Mouse (Mus musculus) adrenal gland, postnatal 36 days (tissue): ENCODE data around the gene Hist1h2ae. TPM values are rescaled to one million over a fixed set of nuclear protein-coding genes. Genes with fewer than 3 reads are reported as not detected.
A peak's percentile ranks its signal among the peaks of the same experiment; 100 is the strongest.
"Not testable (repeated sequence)": the region's sequence is repeated elsewhere in the genome, so short reads cannot be mapped to it uniquely, and the experiment has no call there.

Experiments
- DNase-seq, 2 experiments: peaks; one replicate each; pipeline ENCODE4 v3.0.0; 2021; ENCODE audit warnings: mixed read lengths in 1 of 2
- total RNA-seq, 2 experiments: library from RNA; stranded (reverse); gene quantifications; 2 replicates each; pipeline ENCODE4 v1.2.3; 2021

Hist1h2ae gene
- total RNA-seq, 2 experiments from 2014 or later, result 9.2 to 9.6 TPM

DNA sequence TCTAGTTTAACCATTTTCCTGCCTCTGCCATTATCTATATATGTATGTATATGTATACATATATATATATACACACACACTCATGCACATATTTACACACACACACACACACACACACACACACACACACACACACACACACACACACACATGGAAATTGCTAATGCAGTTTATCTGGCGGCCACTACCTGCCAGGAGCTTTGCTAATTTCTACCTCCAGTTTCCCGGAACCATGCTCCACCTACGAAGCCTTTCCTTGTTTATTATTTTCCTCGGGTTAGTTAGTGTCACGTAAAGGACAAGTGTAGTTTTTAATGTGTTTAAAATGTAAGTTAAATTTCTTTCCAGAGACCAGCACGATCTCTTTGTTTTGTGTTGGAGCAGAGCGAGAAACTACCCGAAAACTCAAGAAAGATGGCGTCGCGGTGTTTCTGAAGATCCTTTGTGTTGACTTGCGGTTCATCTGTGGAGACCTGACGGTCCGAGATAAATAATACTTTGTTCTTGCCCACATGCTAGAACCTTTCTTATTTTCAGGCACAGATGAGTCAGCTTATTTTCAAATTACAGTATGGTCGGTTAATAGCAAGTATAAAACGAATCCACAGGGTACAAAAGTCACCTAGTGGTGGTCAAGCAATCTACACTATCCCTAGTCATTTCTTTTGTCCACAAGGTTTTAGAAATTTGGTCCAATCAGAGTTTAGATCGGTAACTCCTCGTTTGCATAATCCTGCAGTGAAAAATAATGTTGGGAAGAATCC is 8.1 kb downstream of the Hist1h2ae start:
- DNase-seq, result no peak

DNA sequence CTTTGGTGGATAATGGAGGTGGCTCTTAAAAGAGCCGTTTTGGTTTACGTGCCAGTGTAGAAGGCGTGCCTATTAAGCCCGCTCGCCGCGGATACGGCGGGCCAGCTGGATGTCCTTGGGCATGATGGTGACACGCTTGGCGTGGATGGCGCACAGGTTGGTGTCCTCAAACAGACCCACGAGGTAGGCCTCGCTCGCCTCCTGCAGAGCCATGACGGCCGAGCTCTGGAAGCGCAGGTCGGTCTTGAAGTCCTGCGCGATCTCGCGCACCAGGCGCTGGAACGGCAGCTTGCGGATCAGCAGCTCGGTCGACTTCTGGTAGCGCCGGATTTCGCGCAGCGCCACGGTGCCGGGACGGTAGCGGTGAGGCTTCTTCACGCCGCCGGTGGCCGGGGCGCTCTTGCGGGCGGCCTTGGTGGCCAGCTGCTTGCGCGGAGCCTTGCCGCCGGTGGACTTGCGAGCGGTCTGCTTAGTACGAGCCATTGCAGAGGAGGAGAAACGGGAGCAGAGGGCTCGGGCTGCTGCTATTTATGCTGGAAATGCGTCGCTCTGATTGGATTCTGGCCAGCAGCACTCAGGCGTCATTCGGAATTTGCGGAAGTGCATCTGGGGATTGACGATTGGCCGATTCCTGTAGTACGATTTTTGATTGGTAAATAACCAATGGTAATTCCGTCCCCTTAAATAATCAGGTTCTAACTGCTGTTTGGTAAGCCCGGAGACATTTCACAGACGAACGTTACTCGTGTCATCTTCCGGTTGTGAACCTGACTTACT is 8.9 kb downstream of the Hist1h2ae start, which contains the start of gene Hist1h3e:
TSS of gene Hist1h3e (minus strand) at position 487 of the 777 bp plus-strand sequence.
- DNase-seq, result peak; percentile 91 to 92

DNA sequence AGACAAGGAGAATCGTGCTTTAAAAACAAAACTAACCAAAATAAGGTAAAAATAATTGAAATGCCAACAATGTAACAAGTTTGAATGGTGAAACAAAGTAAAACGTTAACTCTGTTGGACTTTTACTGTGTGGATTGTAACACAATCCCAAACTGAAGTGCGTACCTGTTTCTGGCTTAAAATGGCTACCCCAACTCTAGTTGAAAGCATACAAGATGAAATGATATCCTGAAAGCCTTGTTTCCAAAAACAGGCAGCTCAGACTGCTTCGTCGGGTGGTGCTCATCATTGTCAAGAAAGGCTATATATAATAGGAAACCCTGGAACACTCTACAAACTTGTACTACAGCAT is 9.5 kb downstream of the Hist1h2ae start:
- DNase-seq, result not testable (repeated sequence)

DNA sequence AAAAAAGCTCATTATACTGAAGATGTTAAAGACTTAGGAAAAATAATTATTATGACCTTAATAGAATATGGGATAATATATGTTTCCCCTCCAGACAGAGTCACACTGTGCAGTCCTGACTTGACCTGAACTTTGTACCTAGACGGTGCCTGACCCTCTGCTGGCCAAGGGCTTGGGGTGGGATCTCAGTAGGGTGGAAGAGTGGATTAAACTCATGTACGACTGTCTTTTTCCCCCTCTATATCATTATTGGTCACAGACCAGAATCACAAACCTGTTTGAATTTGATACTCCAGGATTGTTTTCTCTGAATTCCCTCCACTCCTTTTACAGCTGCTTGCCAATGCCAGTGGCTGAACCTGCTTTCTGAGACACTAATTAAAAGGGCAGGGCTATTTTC is 10.3 kb downstream of the Hist1h2ae start:
- not testable (repeated sequence) for DNase-seq

DNA sequence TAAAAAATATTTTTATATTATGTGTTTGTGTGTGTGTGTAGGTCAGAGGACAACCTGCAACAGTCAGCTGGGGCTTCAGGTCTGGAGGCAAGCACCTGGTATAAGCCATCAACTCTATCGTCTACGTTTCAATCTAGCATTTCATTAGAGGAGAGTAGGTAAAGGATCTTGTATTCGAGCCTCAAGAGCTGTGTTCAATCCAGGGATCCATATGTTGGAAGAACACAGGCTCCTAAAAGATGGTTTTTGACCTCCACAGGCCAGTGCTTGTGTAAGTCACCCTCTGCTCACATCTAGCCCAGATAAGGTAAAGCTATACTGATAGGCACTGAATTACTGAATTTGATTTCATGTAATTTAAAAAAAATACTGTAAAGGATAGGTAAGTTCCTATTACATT is 14.1 kb downstream of the Hist1h2ae start:
- DNase-seq, result no peak

DNA sequence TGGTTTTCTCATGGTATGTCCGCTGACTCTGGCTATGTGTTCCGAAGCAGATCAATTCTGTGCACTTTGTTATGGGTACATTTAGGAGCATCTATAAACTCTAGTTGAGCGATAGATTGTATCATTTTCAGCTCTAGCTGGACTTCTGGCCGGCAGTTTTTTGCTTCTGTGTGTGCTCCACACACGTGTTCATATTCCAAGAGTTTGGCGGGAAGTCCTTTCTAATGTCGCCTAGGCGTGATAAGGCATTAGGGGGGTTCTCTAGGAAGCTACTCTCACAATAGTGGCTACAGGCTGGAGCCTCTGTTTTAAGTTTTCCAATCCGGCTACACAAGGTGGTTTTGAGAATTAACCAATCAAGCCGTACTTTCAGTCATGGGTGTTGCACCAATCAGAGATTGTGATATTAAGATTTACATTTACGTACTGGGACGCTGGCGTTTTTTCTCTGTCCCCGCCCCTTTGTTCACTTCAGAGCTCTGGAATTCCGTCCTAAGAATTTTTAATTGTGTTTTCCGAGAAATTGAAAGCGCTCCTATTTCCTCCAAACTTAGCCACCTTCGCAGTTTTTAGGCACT is 15.1 kb downstream of the Hist1h2ae start:
- peak; percentile 45 to 61 for DNase-seq

DNA sequence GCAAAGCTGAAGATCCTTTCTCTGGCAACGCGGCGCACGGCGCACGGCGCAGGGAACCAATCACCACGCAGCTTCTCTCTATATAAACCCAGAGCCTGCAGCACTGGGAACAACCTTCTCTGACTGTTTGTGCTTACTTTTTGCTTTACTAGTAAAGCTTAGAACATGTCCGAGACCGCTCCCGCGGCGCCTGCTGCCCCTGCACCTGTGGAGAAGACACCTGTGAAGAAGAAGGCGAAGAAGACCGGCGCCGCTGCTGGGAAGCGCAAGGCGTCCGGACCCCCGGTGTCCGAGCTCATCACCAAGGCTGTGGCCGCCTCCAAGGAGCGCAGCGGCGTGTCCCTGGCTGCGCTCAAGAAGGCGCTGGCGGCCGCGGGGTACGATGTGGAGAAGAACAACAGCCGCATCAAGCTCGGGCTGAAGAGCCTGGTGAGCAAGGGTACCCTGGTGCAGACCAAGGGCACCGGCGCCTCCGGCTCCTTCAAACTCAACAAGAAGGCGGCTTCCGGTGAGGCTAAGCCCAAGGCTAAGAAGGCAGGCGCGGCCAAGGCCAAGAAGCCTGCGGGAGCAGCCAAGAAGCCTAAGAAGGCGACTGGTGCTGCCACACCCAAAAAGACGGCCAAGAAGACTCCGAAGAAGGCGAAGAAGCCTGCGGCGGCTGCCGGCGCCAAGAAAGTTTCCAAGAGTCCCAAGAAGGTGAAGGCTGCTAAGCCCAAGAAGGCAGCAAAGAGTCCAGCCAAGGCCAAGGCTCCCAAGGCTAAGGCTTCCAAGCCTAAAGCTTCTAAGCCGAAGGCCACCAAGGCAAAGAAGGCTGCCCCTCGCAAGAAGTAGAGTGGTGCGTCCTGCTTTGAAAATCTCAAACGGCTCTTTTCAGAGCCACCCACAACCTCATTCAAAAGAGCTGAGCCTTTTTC is 15.8 kb downstream of the Hist1h2ae start:
- DNase-seq, result peak; percentile 80 to 81

DNA sequence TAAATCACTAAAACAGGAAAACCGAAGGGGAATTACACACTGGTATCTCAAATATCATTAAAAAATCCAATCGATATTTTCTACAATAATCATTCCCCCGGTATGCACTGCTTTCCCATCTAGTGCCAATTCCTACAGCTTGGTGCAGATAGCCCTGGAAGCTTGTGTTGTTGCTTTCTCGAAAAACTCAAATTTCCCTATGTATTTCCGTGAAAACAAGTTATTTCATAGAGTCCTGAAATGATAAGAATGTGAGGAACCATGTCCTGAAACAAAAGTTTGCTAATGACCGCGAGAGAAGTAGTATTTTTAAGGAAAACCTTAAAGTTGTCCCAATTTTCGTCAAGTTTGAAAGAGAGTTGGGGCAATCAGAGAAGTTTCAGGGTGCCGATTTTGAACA is 16.6 kb downstream of the Hist1h2ae start:
- DNase-seq, result no peak

DNA sequence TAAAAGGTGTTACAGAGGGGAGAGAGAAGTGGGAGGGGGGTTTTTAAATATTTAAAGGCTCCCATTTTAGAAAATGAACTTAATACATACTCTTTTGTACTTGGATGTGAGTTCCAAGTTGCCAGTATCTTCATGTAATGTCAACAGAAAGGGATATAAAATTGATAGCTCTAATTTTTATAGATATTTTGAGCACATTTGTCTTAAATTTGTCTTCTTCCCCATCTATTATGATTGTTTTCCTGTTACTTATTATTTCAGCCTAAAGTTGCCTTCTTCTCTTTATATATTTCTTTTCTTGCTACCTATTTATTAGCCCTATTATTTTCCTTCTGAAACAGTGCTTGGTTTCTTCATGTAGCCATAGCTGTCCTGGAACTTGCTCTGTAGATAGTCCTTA is 18.1 kb downstream of the Hist1h2ae start, which contains the start of gene Hist1h1d:
TSS of gene Hist1h1d (plus strand) at position 301 of the 400 bp plus-strand sequence.
- no peak for DNase-seq

DNA sequence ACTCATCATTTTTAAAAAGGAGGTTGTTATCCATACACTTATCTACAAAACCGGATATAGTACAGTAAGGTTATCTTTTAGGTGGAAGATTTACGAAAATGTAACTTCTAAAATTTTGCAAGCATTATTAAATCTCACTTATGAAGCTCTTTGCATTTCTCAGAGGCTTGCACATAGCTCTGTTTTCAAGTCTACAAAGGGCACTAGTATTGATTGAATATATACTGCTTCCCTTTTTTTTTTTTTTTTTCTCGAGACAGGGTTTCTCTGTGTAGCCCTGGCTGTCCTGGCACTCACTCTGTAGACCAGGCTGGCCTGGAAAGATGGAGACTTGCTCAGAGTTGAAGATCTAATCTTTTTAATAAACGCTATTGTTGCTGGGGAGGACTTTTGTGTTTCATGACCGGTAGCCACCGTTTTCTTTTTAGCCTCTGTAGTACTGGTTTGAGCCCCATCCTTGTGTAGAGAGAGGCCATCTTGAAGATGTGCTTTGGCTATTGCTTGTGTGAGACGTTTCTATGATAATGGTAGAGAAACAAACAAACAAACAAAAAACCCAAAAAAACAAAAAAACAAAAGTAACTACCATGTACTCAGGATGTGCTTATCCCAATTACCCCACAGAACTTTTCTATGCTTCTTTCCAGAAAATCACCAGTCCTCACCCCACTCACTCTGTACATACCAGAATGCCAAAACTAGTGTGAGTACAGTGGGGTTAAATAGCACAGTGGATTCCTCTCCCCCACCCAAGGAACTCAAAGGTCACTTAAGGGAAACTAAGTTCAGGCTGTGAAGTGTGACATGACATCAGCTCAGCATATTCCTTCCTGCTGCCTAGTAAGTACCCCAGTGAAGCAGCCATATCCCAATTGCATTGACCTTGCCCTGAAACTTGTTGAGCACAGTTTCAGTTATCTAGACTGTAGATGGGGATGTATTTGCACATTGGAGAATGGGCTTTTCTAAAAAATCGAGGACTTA is 18.8 kb downstream of the Hist1h2ae start:
- no peak for DNase-seq

DNA sequence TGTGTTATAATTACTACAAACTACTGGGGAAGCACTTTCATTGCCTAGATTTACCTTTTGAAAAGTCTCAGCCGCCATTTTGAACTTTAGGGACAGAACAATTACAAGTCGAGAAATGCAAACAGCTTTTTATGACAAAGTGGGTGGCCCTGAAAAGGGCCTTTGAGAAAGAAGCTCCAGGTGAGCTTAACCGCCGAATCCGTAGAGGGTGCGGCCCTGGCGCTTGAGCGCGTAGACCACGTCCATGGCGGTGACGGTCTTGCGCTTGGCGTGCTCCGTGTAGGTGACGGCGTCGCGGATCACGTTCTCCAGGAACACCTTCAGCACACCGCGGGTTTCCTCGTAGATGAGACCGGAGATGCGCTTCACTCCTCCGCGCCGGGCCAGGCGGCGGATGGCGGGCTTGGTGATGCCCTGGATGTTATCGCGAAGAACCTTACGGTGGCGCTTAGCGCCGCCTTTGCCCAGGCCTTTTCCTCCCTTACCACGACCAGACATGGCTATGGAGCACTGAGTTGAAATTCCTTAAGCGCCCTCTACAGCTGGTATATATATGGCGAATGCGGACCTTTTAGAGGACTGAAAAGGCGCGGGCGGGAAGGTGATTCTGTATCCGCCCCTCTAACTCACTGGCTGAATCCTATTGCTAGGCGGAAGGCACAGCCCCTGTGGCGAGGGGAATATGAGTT is 19.7 kb downstream of the Hist1h2ae start, which contains the start of gene Hist1h4f:
TSS of gene Hist1h4f (minus strand) at position 503 of the 689 bp plus-strand sequence.
- DNase-seq, result peak; percentile 84 to 86

DNA sequence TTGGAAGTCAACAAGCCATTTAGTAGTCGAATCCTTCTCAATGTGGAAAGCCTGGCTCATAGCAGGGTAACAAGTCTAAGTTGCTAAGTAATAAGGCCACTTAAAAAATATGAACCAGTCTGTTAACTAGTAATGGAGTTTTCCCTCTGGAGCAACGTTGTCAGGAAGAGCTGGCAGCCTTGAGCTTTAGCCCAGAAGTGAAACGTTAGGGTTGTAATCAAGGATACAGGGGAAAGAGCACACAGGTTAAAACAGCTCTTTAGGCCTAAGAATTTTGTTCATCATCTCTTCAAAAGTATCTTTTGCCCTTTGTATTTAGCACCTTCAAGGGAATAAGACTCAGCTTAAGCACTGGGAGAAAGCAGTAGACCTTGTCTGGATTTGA is 20.3 kb downstream of the Hist1h2ae start:
- DNase-seq, result no peak

DNA sequence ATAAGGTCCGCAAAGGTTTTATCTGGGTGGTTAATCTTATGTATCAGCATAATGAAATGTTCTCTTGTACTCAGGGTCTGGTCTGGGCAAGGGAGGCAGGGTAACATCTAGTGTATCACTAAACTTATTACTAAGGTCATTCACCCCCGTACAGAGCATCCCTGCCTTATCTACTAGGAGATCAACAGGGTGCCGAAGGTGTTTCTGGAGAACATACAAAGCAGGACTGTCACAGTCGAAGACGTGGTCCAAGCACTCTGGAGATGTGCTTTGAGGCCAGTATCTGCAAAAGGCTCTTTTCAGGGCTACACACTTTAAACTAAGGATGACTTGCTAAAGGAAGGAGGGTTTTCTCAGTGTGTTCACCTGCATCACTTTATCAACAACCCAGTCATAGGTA is 24.3 kb downstream of the Hist1h2ae start:
- DNase-seq, result no peak

DNA sequence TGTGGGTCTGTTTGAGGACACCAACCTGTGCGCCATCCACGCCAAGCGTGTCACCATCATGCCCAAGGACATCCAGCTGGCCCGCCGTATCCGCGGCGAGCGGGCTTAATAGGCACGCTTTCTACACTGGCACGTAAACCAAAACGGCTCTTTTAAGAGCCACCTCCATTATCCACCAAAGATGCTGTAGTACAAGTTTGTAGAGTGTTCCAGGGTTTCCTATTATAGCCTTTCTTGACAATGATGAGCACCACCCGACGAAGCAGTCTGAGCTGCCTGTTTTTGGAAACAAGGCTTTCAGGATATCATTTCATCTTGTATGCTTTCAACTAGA is 26.3 kb downstream of the Hist1h2ae start:
- peak in 1 of 2 experiments; percentile 19 for DNase-seq

DNA sequence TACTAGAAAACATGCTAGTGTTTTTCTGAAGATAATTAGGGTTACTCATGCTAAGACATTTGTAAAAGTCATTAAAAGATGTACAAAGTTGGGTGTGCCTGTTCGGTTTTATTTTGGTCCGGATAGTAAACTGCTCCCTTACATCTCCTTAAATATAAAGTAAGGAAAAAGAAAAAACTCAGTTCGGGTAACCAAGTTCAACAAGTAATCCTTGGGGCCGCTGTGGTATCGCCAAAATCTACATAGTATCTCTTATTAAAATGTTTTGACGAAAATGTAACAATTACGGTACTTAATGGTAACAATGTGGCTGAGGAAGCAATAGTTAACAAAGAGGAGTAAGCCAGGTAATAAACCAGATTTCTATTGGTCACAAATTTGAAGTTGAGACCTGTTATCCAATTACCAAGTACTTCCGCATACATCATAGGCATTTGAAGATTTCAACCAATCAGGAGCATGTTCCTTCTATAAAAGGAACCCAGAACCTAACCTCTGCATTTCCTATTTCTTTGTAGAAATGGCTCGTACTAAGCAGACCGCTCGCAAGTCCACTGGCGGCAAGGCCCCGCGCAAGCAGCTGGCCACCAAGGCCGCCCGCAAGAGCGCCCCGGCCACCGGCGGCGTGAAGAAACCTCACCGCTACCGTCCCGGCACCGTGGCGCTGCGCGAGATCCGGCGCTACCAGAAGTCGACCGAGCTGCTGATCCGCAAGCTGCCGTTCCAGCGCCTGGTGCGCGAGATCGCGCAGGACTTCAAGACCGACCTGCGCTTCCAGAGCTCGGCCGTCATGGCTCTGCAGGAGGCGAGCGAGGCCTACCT is 26.8 kb downstream of the Hist1h2ae start, which contains the start of gene Hist1h3f:
TSS of gene Hist1h3f (plus strand) at position 88 of the 822 bp plus-strand sequence.
- peak; percentile 66 to 70 for DNase-seq

DNA sequence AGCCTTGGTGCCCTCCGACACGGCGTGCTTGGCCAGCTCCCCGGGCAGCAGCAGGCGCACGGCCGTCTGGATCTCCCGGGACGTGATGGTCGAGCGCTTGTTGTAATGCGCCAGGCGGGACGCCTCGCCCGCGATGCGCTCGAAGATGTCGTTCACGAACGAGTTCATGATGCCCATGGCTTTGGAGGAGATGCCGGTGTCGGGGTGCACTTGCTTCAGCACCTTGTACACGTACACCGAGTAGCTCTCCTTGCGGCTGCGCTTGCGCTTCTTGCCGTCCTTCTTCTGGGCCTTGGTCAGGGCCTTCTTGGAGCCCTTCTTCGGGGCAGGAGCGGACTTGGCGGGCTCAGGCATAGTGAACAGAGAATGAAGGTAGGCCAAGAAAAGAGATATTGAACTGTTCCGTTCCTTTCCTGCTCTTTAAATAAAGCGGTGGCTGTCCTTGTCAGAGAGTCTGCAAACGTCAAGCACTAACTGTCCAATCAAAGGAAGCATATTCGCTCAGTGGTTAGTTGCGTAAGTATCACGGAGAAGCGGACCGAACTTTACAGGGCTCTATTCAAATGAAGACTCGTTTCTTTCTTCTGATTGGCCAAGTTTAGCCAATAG is 27.9 kb downstream of the Hist1h2ae start, which contains the start of gene Hist1h2bh:
TSS of gene Hist1h2bh (minus strand) at position 394 of the 609 bp plus-strand sequence.
- DNase-seq, result peak; percentile 59 to 71

DNA sequence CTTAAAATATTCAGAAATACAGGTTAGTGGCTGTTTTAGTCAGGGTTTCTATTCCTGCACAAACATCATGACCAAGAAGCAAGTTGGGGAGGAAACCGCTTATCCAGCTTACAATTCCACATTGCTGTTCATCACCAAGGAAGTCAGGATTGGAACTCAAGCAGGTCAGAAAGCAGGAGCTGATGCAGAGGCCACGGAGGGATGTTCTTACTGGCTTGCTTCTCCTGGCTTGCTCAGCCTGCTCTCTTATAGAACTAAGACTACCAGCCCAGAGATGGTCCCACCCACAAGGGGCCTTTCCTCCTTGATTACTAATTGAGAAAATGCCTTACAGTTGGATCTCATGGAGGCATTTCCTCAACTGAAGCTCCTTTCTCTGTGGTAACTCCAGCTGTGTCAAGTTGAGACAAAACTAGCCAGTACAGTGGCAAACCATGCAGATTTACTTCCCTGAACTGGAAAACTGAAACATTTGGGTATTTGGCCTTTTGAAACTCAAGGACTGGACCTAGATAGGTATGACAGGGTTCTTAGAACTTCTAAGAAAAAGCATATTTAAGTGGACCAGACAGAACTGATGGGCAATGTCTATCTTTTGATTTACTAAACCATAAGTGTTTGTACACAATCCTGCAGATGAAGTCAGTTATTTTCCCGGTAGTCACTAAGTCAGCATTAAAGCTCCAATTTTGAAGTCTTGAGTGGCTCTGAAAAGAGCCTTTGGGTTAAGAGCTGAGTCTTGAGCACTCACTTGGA is 28.6 kb downstream of the Hist1h2ae start:
- DNase-seq, result not testable (repeated sequence)

DNA sequence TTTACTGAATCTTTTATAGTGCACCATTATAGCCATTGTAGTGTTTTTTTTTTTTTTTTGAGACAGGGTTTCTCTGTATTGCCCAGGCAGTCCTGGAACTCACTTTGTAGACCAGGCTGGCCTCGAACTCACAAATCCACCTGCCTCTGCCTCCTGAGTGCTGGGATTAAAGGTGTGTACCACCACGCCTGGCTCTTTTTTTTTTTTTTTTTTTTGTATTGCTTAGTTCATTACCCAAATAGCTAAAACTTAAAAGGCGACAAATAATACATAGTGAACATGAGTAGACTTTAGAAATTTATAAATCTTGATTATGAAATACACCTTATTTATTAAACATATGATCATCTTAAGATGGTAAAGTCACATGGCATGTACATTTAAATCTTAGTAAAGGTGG is 29.5 kb downstream of the Hist1h2ae start:
- no peak for DNase-seq
